Mouse (Mus musculus): ENCODE data around the gene Pakap. TPM values are rescaled to one million over a fixed set of nuclear protein-coding genes. Genes with fewer than 3 reads are reported as not detected.

Gene Pakap
- 0.18 TPM for polyA plus RNA-seq (2015; fragmentation: Illumina TruSeq; extraction: RNeasy Lipid Tissue Mini Kit (QIAGEN cat#74804); ENCODE audit: insufficient read depth, low read depth, low replicate concordance)

GRCm38 (mm10) chr4:57567666-57568206, at the start of gene Pakap:
Gene Pakap, plus strand, starts transcription at chr4:57568179.

GRCm38 (mm10) chr4:57717354-57717753, 149.4 kb downstream of the Pakap start, which contains the start of gene Akap2:
Gene Akap2, plus strand, starts transcription at chr4:57717657.

GRCm38 (mm10) chr4:57916201-57916661, 348.3 kb downstream of the Pakap start, which contains the start of gene D630039A03Rik:
Gene D630039A03Rik, minus strand, starts transcription at chr4:57916297.

Other genes starting within 250 kb of the Pakap start
- gene Palm2, start 133.9 kb upstream of the Pakap start, polyA plus RNA-seq (2015; fragmentation: Illumina TruSeq; extraction: RNeasy Lipid Tissue Mini Kit (QIAGEN cat#74804); ENCODE audit: insufficient read depth, low read depth, low replicate concordance) = not detected
- 15.8 TPM for gene Akap2, start 149.5 kb downstream of the Pakap start, polyA plus RNA-seq (2015; fragmentation: Illumina TruSeq; extraction: RNeasy Lipid Tissue Mini Kit (QIAGEN cat#74804); ENCODE audit: insufficient read depth, low read depth, low replicate concordance)